1 mouse cellular context compared by ENCODE assay signal in the genomic region with DNA sequence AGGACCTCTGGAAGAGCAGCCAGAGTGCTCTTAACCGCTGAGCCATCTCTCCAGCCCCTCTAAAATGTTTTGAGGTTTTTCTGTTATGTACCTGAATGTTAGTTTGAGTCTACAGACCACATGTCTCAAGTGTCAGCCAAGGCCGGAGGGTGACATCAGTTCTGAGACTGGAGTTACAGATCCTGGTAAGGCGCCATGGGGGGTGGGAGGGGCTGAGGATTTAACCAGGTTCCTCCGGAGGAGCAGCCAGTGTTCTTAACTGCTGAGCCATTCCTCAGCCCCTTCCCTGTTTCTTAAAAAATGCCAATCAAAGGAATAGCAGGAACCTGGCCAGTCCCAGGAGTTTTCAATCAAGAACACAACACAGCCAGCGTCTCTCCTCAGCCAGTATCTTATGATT.
TF ChIP-seq lines count a peak whose summit lies in the region.

No protein-coding gene starts in this region.

TF ChIP-seq in CH12.LX, 34 proteins besides CTCF, POLR2A, EP300 and RAD21 (continued from another document):
- no peak for TF ChIP-seq NRF1 (IDR thresholded peaks at IDR 0.05; ENCODE audit: low read depth, low read length)
- no peak for TF ChIP-seq GABPA (IDR thresholded peaks at IDR 0.05; ENCODE audit: insufficient replicate concordance, low read depth, low read length)
- TF ChIP-seq TBP (conservative IDR thresholded peaks at IDR 0.05; ENCODE audit: low read depth, low read length): no peak
- TF ChIP-seq IRF4 (IDR thresholded peaks at IDR 0.05; ENCODE audit: low read depth, low read length): no peak
- TF ChIP-seq KAT2A (IDR thresholded peaks at IDR 0.05; ENCODE audit: insufficient replicate concordance, low read length): no peak
